Mouse (Mus musculus): Measurements from ENCODE around the gene Aoc1. TPM values are rescaled to one million over a fixed set of nuclear protein-coding genes. Genes with fewer than 3 reads are reported as not detected.

Aoc1 gene
- total and polyA plus RNA-seq, 3 experiments: 0.19 to 0.21 TPM; not detected in 1

DNA sequence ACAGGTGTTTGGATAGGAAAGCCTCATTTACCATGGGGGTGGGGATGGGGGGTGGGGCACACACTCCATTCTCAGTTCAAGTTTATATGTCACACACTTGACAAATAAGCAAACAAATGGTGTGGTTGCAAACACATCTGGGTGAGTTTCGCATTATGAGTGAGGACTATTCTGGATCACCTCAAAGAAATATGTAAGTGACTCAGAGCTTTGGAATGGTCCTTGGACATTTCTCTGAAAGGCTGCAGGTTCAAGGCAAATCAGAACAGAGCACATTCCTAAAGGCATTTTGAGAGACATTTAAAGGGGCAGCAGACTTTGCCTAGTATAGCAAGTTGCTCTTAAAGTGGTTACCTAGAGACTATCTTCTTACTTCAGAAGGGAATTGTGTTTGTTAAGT lies 43.7 kb upstream of the Aoc1 start:
- dilution Hi-C loops (cut with MboI; ENCODE audit: extremely low pct_ligation_motif_present, extremely low pct_unique_long_range_greater_than_20kb, low sequenced_read_pairs): no loop called here
- Histone ChIP-seq H3K27ac (ENCODE audit: insufficient read depth, low read depth) (no peak overlapping the region), H3K9ac (ENCODE audit: insufficient read depth, low read depth) (no peak overlapping the region), H3K4me2 (ENCODE audit: insufficient read depth, low read depth, poor library complexity, severe bottlenecking) (0 out of 2 replicates have a peak overlapping the region, but pooled peaks have one; percentile 38), H3K4me1 (ENCODE audit: control insufficient read depth in 1 of 2, insufficient read depth in 2 of 2) (peaks cover 16 to 69% of the 10 kb centered on the region in 2 experiments), H3K79me2 (replicated peaks; ENCODE audit: control insufficient read depth, extremely low read depth, insufficient read depth, poor library complexity, severe bottlenecking) (no peaks in the 10 kb centered on the region), H3K36me3 (replicated peaks in 1 of 2; ENCODE audit: control insufficient read depth in 1 of 2, insufficient read depth in 1 of 2, low read length in 1 of 2) (peaks cover 0 to 16% of the 10 kb centered on the region in 2 experiments), H3K4me3 (replicated peaks in 1 of 3; ENCODE audit: low read depth in 2 of 3, low read length in 2 of 3, poor library complexity in 1 of 3) (no peak overlapping the region), H3K27me3 (replicated peaks) (no peaks in the 10 kb centered on the region), H3K9me3 (replicated peaks; ENCODE audit: low read length) (no peaks in the 10 kb centered on the region)
- DNase-seq (ENCODE audit: extremely low read depth): peak; percentile 42
- peak; percentile 31 for TF ChIP-seq BHLHE40 (IDR thresholded peaks at IDR 0.05; ENCODE audit: low read depth, low read length)
- TF ChIP-seq EP300 (IDR thresholded peaks at IDR 0.05; ENCODE audit: low read length): peak; percentile 42; the same call in 1 of the 2 replicates
- TF ChIP-seq IRF4 (IDR thresholded peaks at IDR 0.05; ENCODE audit: low read depth, low read length): peak; percentile 47
- no peak for TF ChIP-seq UBTF (IDR thresholded peaks at IDR 0.05; ENCODE audit: low read depth, low read length)
- in situ Hi-C loops (cut with MboI; ENCODE audit: low pct_ligation_motif_present, low pct_unique_long_range_greater_than_20kb, low sequenced_read_pairs): no loop called here

DNA sequence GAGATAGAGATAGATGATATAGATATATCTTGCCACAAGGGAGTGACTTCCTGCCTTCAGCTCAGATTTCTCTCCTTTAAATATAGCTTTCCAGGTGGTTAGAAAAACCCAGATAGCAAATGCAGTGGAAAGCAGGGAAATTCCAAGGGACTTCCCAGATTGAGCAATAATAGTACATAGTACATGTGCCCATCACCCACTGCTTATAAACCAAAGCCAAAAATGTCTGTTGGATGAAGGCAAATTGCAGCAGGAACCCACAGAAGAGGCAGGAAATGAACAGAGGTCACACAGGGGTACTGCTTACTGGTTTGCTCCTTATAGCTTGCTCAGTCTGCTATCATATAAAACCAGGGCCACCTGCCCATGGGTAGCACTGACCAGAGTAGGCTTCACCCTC lies 43.0 kb upstream of the Aoc1 start:
- peaks cover 16 to 66% of the 10 kb centered on the region in 2 experiments for H3K4me1 ChIP-seq (ENCODE audit: control insufficient read depth in 1 of 2, insufficient read depth in 2 of 2)
- peaks cover 0 to 23% of the 10 kb centered on the region in 2 experiments for H3K36me3 ChIP-seq (replicated peaks in 1 of 2; ENCODE audit: control insufficient read depth in 1 of 2, insufficient read depth in 1 of 2, low read length in 1 of 2)
- DNase-seq (ENCODE audit: extremely low read depth): peak; percentile 61
- no peaks in the 10 kb centered on the region for H3K9me3 ChIP-seq (replicated peaks; ENCODE audit: low read length)
- peak overlapping the region; percentile 9; the same call in 1 of the 2 replicates for H3K27ac ChIP-seq (ENCODE audit: insufficient read depth, low read depth)
- in situ Hi-C loops (cut with MboI; ENCODE audit: low pct_ligation_motif_present, low pct_unique_long_range_greater_than_20kb, low sequenced_read_pairs) (no loop called here), dilution Hi-C loops (cut with MboI; ENCODE audit: extremely low pct_ligation_motif_present, extremely low pct_unique_long_range_greater_than_20kb, low sequenced_read_pairs) (no loop called here)
- no peaks in the 10 kb centered on the region for H3K27me3 ChIP-seq (replicated peaks)
- H3K79me2 ChIP-seq (replicated peaks; ENCODE audit: control insufficient read depth, extremely low read depth, insufficient read depth, poor library complexity, severe bottlenecking): no peaks in the 10 kb centered on the region
- peak overlapping the region; percentile 8 for H3K4me2 ChIP-seq (ENCODE audit: insufficient read depth, low read depth, poor library complexity, severe bottlenecking)
- no peak overlapping the region for H3K4me3 ChIP-seq (replicated peaks in 1 of 3; ENCODE audit: low read depth in 2 of 3, low read length in 2 of 3, poor library complexity in 1 of 3)
- H3K9ac ChIP-seq (ENCODE audit: insufficient read depth, low read depth): no peak overlapping the region
- no peak for TF ChIP-seq POLR2A (IDR thresholded peaks at IDR 0.05; ENCODE audit: low read depth, low read length)
- peak; percentile 56 for TF ChIP-seq CHD1 (IDR thresholded peaks at IDR 0.05; ENCODE audit: low read depth, low read length)
- TF ChIP-seq ZNF384 (IDR thresholded peaks at IDR 0.05; ENCODE audit: low read depth, low read length): no peak; the same call in 1 of the 2 replicates
- peak; percentile 85 for TF ChIP-seq CHD2 (IDR thresholded peaks at IDR 0.05; ENCODE audit: low read length)
- TF ChIP-seq SIN3A (IDR thresholded peaks at IDR 0.05; ENCODE audit: low read length): no peak
- TF ChIP-seq ELF1 (IDR thresholded peaks at IDR 0.05; ENCODE audit: low read depth, low read length): 0 out of 2 replicates have a peak, but pooled peaks have one; percentile 30
- TF ChIP-seq MEF2A (IDR thresholded peaks at IDR 0.05; ENCODE audit: borderline replicate concordance, low read depth, low read length): peak; percentile 89
- no peak for TF ChIP-seq PAX5 (IDR thresholded peaks at IDR 0.05; ENCODE audit: low read length)
- peak; percentile 85 for TF ChIP-seq EP300 (IDR thresholded peaks at IDR 0.05; ENCODE audit: low read length)
- no peak for TF ChIP-seq NRF1 (IDR thresholded peaks at IDR 0.05; ENCODE audit: low read depth, low read length)
- TF ChIP-seq ZC3H11A (IDR thresholded peaks at IDR 0.05; ENCODE audit: low read depth, low read length): no peak
- TF ChIP-seq USF1 (IDR thresholded peaks at IDR 0.05; ENCODE audit: low read depth, low read length): no peak
- no peak for TF ChIP-seq USF2 (conservative IDR thresholded peaks at IDR 0.05; ENCODE audit: low read depth, low read length)
- no peak for TF ChIP-seq TBP (conservative IDR thresholded peaks at IDR 0.05; ENCODE audit: low read depth, low read length)
- no peak; the same call in 1 of the 2 replicates for TF ChIP-seq HCFC1 (IDR thresholded peaks at IDR 0.05; ENCODE audit: low read depth, low read length)
- peak; percentile 38; the same call in 1 of the 2 replicates for TF ChIP-seq MAFK (IDR thresholded peaks at IDR 0.05; ENCODE audit: insufficient replicate concordance, low read length)
- peak; percentile 78 for TF ChIP-seq TCF12 (IDR thresholded peaks at IDR 0.05; ENCODE audit: low read depth, low read length)
- no peak for TF ChIP-seq KAT2A (IDR thresholded peaks at IDR 0.05; ENCODE audit: insufficient replicate concordance, low read length)
- TF ChIP-seq NELFE (IDR thresholded peaks at IDR 0.05; ENCODE audit: low read depth, low read length): no peak
- TF ChIP-seq IRF4 (IDR thresholded peaks at IDR 0.05; ENCODE audit: low read depth, low read length): peak; percentile 70
- TF ChIP-seq MYC (IDR thresholded peaks at IDR 0.05; ENCODE audit: low read depth, low read length): no peak
- no peak for TF ChIP-seq POLR2AphosphoS2 (IDR thresholded peaks at IDR 0.05; ENCODE audit: low read depth, low read length)
- TF ChIP-seq MXI1 (IDR thresholded peaks at IDR 0.05; ENCODE audit: low read depth, low read length): no peak
- no peak for TF ChIP-seq E2F4 (IDR thresholded peaks at IDR 0.05; ENCODE audit: insufficient replicate concordance, low read depth, low read length)
- TF ChIP-seq ZKSCAN1 (IDR thresholded peaks at IDR 0.05; ENCODE audit: borderline replicate concordance, low read depth, low read length): no peak
- peak; percentile 74 for TF ChIP-seq BHLHE40 (IDR thresholded peaks at IDR 0.05; ENCODE audit: low read depth, low read length)
- TF ChIP-seq JUN (IDR thresholded peaks at IDR 0.05; ENCODE audit: insufficient read depth, low read depth, low read length): no peak
- no peak for TF ChIP-seq RAD21 (IDR thresholded peaks at IDR 0.05; ENCODE audit: low read depth, low read length)
- peak; percentile 48; the same call in 1 of the 2 replicates for TF ChIP-seq JUND (conservative IDR thresholded peaks at IDR 0.05; ENCODE audit: low read depth, low read length)
- TF ChIP-seq MAX (IDR thresholded peaks at IDR 0.05; ENCODE audit: low read length): peak; percentile 34; the same call in 1 of the 2 replicates
- TF ChIP-seq GABPA (IDR thresholded peaks at IDR 0.05; ENCODE audit: insufficient replicate concordance, low read depth, low read length): no peak
- TF ChIP-seq UBTF (IDR thresholded peaks at IDR 0.05; ENCODE audit: low read depth, low read length): no peak

Measured in CH12.LX (cell line).